Mouse (Mus musculus): ENCODE measurements around the gene Myo1e. TPM values are rescaled to one million over a fixed set of nuclear protein-coding genes. Genes with fewer than 3 reads are reported as not detected.

Myo1e gene
- total RNA-seq, 1 experiment: 21.3 TPM

DNA sequence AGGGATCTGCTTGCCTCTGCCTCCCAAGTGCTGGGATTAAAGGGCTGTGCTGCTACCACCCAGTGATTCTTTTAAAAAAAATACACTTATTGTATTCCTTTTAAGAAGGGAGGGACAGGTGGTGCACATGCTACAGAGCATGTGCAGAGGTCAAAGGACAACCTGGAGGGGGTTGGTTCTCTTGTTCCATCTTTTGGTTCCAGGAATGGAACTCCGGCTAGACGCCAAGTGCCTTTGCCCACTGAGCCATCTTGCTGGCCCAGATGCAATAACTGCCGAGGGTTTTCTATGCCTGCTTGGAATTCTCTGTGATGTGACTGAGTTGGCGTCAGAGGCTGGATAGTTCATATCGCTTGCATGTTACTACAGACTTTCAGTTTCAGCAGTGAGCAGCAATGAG is 58.4 kb downstream of the Myo1e start:
- Histone ChIP-seq H3K9me3 (ENCODE audit: control insufficient read depth, insufficient read depth, low read depth, low read length) (no peaks in the 10 kb centered on the region), H3K9ac (ENCODE audit: insufficient read depth, low read depth, low read length, poor library complexity, severe bottlenecking) (no peak overlapping the region), H3K4me1 (ENCODE audit: control insufficient read depth in 2 of 2, insufficient read depth in 2 of 2, low read length in 2 of 2, poor library complexity in 1 of 2) (peaks cover 7 to 20% of the 10 kb centered on the region in 2 experiments), H3K27ac (ENCODE audit: insufficient read depth, low read depth, low read length, poor library complexity, severe bottlenecking) (no peak overlapping the region), H3K4me3 (ENCODE audit: insufficient read depth in 1 of 2, low read depth in 1 of 2, low read length in 2 of 2, poor library complexity in 1 of 2, severe bottlenecking in 1 of 2) (no peak overlapping the region), H3K36me3 (ENCODE audit: control insufficient read depth, insufficient read depth, low read length, poor library complexity, severe bottlenecking) (no peaks in the 10 kb centered on the region)
- in situ Hi-C loops (cut with MboI; ENCODE audit: low sequenced_read_pairs in 2 of 2, unreplicated experiment in 2 of 2): no loop called here
- TF ChIP-seq ZC3H11A (IDR thresholded peaks at IDR 0.05; ENCODE audit: borderline replicate concordance, low read depth, low read length): no peak
- TF ChIP-seq ZNF384 (IDR thresholded peaks at IDR 0.05; ENCODE audit: low read depth, low read length): no peak
- TF ChIP-seq CHD2 (IDR thresholded peaks at IDR 0.05; ENCODE audit: low read depth, low read length): no peak
- TF ChIP-seq HCFC1 (IDR thresholded peaks at IDR 0.05; ENCODE audit: borderline replicate concordance, insufficient read depth, low read length): no peak
- no peak for TF ChIP-seq MAFK (IDR thresholded peaks at IDR 0.05; ENCODE audit: insufficient read depth, low read depth, low read length)
- no peak for DNase-seq (ENCODE audit: low read depth, low spot score)

DNA sequence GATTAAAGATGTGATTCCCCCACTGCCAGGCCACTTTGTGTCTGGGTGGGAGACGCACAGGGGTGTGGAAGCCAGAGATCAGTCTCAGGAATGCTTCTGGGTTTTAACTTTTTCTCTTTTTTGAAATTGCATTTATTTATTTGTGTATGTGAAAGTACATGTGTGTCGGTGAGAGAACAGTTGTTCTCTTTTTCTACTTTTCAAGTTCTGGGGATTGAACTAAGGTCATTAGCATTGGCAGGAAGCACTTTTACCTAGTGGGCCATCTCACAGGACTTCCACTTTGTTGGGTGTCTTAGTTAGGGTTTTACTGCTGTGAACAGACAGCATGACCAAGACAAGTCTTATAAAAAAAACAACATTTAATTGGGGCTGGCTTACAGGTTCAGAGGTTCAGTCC is 59.0 kb downstream of the Myo1e start:
- Histone ChIP-seq H3K27ac (ENCODE audit: insufficient read depth, low read depth, low read length, poor library complexity, severe bottlenecking) (no peak overlapping the region), H3K36me3 (ENCODE audit: control insufficient read depth, insufficient read depth, low read length, poor library complexity, severe bottlenecking) (no peaks in the 10 kb centered on the region), H3K9me3 (ENCODE audit: control insufficient read depth, insufficient read depth, low read depth, low read length) (no peaks in the 10 kb centered on the region), H3K4me3 (ENCODE audit: insufficient read depth in 1 of 2, low read depth in 1 of 2, low read length in 2 of 2, poor library complexity in 1 of 2, severe bottlenecking in 1 of 2) (no peak overlapping the region), H3K4me1 (ENCODE audit: control insufficient read depth in 2 of 2, insufficient read depth in 2 of 2, low read length in 2 of 2, poor library complexity in 1 of 2) (peaks cover 5 to 20% of the 10 kb centered on the region in 2 experiments; a peak in 3 of 4 replicates), H3K9ac (ENCODE audit: insufficient read depth, low read depth, low read length, poor library complexity, severe bottlenecking) (no peak overlapping the region)
- TF ChIP-seq CHD2 (IDR thresholded peaks at IDR 0.05; ENCODE audit: low read depth, low read length): no peak
- TF ChIP-seq ZC3H11A (IDR thresholded peaks at IDR 0.05; ENCODE audit: borderline replicate concordance, low read depth, low read length): no peak
- no peak for TF ChIP-seq ZNF384 (IDR thresholded peaks at IDR 0.05; ENCODE audit: low read depth, low read length)
- no peak for TF ChIP-seq MAFK (IDR thresholded peaks at IDR 0.05; ENCODE audit: insufficient read depth, low read depth, low read length)
- TF ChIP-seq HCFC1 (IDR thresholded peaks at IDR 0.05; ENCODE audit: borderline replicate concordance, insufficient read depth, low read length): no peak
- in situ Hi-C loops (cut with MboI; ENCODE audit: low sequenced_read_pairs in 2 of 2, unreplicated experiment in 2 of 2): no loop called here
- DNase-seq (ENCODE audit: low read depth, low spot score): no peak

DNA sequence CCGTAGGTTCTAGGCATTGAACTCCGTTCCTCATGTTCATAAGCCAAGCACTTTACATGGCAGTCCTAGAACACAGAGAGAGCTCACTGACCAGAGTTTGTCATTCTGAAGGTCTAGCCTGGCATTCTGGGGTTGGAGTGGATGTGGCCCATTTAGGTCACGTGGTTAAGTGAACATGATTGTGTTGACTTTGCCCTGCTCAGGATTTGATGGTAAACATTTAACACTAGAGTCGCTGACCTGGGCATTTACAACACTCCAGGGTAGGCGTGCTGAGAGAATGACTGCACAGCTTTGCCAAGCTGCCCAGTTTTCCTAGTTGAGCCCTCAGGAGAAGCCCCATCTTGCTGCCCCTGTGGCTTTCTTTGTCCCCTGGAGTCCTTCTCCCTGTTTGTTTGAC is 60.0 kb downstream of the Myo1e start:
- no peak for DNase-seq (ENCODE audit: low read depth, low spot score)
- in situ Hi-C loops (cut with MboI; ENCODE audit: low sequenced_read_pairs in 2 of 2, unreplicated experiment in 2 of 2): no loop called here
- Histone ChIP-seq H3K27ac (ENCODE audit: insufficient read depth, low read depth, low read length, poor library complexity, severe bottlenecking) (no peak overlapping the region), H3K9me3 (ENCODE audit: control insufficient read depth, insufficient read depth, low read depth, low read length) (no peaks in the 10 kb centered on the region), H3K4me3 (ENCODE audit: insufficient read depth in 1 of 2, low read depth in 1 of 2, low read length in 2 of 2, poor library complexity in 1 of 2, severe bottlenecking in 1 of 2) (no peak overlapping the region), H3K4me1 (ENCODE audit: control insufficient read depth in 2 of 2, insufficient read depth in 2 of 2, low read length in 2 of 2, poor library complexity in 1 of 2) (peaks cover 4 to 16% of the 10 kb centered on the region in 2 experiments; a peak in 2 of 4 replicates), H3K9ac (ENCODE audit: insufficient read depth, low read depth, low read length, poor library complexity, severe bottlenecking) (no peak overlapping the region), H3K36me3 (ENCODE audit: control insufficient read depth, insufficient read depth, low read length, poor library complexity, severe bottlenecking) (no peaks in the 10 kb centered on the region)
- TF ChIP-seq ZNF384 (IDR thresholded peaks at IDR 0.05; ENCODE audit: low read depth, low read length): no peak
- TF ChIP-seq ZC3H11A (IDR thresholded peaks at IDR 0.05; ENCODE audit: borderline replicate concordance, low read depth, low read length): no peak
- TF ChIP-seq CHD2 (IDR thresholded peaks at IDR 0.05; ENCODE audit: low read depth, low read length): no peak
- no peak for TF ChIP-seq HCFC1 (IDR thresholded peaks at IDR 0.05; ENCODE audit: borderline replicate concordance, insufficient read depth, low read length)
- TF ChIP-seq MAFK (IDR thresholded peaks at IDR 0.05; ENCODE audit: insufficient read depth, low read depth, low read length): no peak

DNA sequence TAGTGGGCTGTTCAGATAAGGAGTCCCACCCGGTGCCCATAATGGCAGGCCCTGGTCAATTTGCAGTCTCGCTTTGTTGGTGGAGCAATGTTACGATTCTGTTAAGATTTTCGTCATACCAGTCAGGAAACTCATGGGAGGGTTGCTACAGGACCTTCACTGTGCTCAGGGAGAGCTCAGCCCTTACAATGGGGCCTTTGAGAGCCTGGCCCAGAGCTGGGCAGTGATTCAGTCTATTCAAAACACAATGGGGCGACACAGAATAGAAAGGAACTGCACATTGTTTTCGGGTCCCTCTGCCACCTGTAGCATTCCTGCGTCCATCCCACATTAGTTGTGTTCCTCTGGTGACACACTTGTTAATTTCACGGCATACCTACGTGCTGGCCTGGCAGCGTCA is 62.2 kb downstream of the Myo1e start:
- Histone ChIP-seq H3K9me3 (ENCODE audit: control insufficient read depth, insufficient read depth, low read depth, low read length) (no peaks in the 10 kb centered on the region), H3K27ac (ENCODE audit: insufficient read depth, low read depth, low read length, poor library complexity, severe bottlenecking) (no peak overlapping the region), H3K36me3 (ENCODE audit: control insufficient read depth, insufficient read depth, low read length, poor library complexity, severe bottlenecking) (no peaks in the 10 kb centered on the region), H3K4me1 (ENCODE audit: control insufficient read depth in 2 of 2, insufficient read depth in 2 of 2, low read length in 2 of 2, poor library complexity in 1 of 2) (peaks cover 4 to 16% of the 10 kb centered on the region in 2 experiments; a peak in 2 of 4 replicates), H3K4me3 (ENCODE audit: insufficient read depth in 1 of 2, low read depth in 1 of 2, low read length in 2 of 2, poor library complexity in 1 of 2, severe bottlenecking in 1 of 2) (no peak overlapping the region), H3K9ac (ENCODE audit: insufficient read depth, low read depth, low read length, poor library complexity, severe bottlenecking) (no peak overlapping the region)
- in situ Hi-C loops (cut with MboI; ENCODE audit: low sequenced_read_pairs in 2 of 2, unreplicated experiment in 2 of 2): no loop called here
- no peak for DNase-seq (ENCODE audit: low read depth, low spot score)
- TF ChIP-seq MAFK (IDR thresholded peaks at IDR 0.05; ENCODE audit: insufficient read depth, low read depth, low read length) (no peak), CHD2 (IDR thresholded peaks at IDR 0.05; ENCODE audit: low read depth, low read length) (no peak), ZNF384 (IDR thresholded peaks at IDR 0.05; ENCODE audit: low read depth, low read length) (no peak), ZC3H11A (IDR thresholded peaks at IDR 0.05; ENCODE audit: borderline replicate concordance, low read depth, low read length) (no peak), HCFC1 (IDR thresholded peaks at IDR 0.05; ENCODE audit: borderline replicate concordance, insufficient read depth, low read length) (no peak)

DNA sequence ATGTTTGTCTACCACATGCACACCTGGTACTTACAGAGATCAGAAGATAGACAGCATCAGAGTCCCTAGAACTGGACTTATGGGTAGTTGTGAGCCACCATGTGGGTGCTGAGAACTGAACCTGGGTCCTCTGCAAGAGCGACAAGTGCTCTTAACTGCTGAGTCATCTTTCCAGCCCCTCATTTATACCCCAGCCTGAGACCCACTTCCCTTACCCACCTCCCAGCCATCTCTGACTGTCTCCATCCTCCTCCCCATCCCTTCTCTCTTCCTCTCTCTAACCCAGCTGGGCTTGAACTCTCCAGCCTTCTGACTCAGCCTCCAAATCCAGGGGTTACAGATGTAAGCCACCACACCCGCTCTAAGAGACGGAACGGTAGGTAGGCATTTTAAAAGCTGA is 63.3 kb downstream of the Myo1e start:
- Histone ChIP-seq H3K9ac (ENCODE audit: insufficient read depth, low read depth, low read length, poor library complexity, severe bottlenecking) (no peak overlapping the region), H3K4me3 (ENCODE audit: insufficient read depth in 1 of 2, low read depth in 1 of 2, low read length in 2 of 2, poor library complexity in 1 of 2, severe bottlenecking in 1 of 2) (no peak overlapping the region), H3K27ac (ENCODE audit: insufficient read depth, low read depth, low read length, poor library complexity, severe bottlenecking) (no peak overlapping the region), H3K36me3 (ENCODE audit: control insufficient read depth, insufficient read depth, low read length, poor library complexity, severe bottlenecking) (no peaks in the 10 kb centered on the region), H3K4me1 (ENCODE audit: control insufficient read depth in 2 of 2, insufficient read depth in 2 of 2, low read length in 2 of 2, poor library complexity in 1 of 2) (peaks cover 4 to 25% of the 10 kb centered on the region in 2 experiments; a peak in 3 of 4 replicates), H3K9me3 (ENCODE audit: control insufficient read depth, insufficient read depth, low read depth, low read length) (no peaks in the 10 kb centered on the region)
- no peak for TF ChIP-seq CHD2 (IDR thresholded peaks at IDR 0.05; ENCODE audit: low read depth, low read length)
- TF ChIP-seq MAFK (IDR thresholded peaks at IDR 0.05; ENCODE audit: insufficient read depth, low read depth, low read length): peak; percentile 82
- in situ Hi-C loops (cut with MboI; ENCODE audit: low sequenced_read_pairs in 2 of 2, unreplicated experiment in 2 of 2): no loop called here
- DNase-seq (ENCODE audit: low read depth, low spot score): no peak

Measured in ES-E14 (cell line).